Mouse (Mus musculus): ENCODE results near the gene Prune1.

- TF ChIP-seq TAL1 (IDR thresholded peaks at IDR 0.05; ENCODE audit: low read length) = no peak
- TF ChIP-seq GATA1 (IDR thresholded peaks at IDR 0.05; ENCODE audit: low read length) = no peak
Measured at GRCm38 (mm10) chr3:95241498-95241897, 40.4 kb downstream of the Prune1 start, which contains the start of gene Gm128.
